Mouse (Mus musculus) layer of hippocampus, adult 2 months (tissue): ENCODE results near the gene Krtap11-1. TPM values are rescaled to one million over a fixed set of nuclear protein-coding genes. Genes with fewer than 3 reads are reported as not detected.

Source experiments
- DNase-seq, 2 experiments: peaks; one replicate each; pipeline ENCODE4 v3.0.0; 2022; ENCODE audit warnings: low spot score in 2 of 2
- H3K27ac ChIP-seq: fragments of 200-600 bp; 2 replicates; pipeline ENCODE4 v1.8.1; 2022
- H3K4me3 ChIP-seq: fragments of 200-600 bp; 2 replicates; pipeline ENCODE4 v1.8.1; 2022; ENCODE audit warnings: mild to moderate bottlenecking
- CTCF ChIP-seq: fragments of 200-600 bp; conservative IDR thresholded peaks from 2 replicates; pipeline ENCODE4 v1.8.1; 2022; ENCODE audit warnings: antibody characterized with exemption, mild to moderate bottlenecking, moderate library complexity
- total RNA-seq, 2 experiments: library from RNA; stranded (reverse); gene quantifications; 2 replicates each; pipeline ENCODE4 v1.2.3; 2021

Gene Krtap11-1
- total RNA-seq, 2 experiments from 2014 or later: not detected

DNA sequence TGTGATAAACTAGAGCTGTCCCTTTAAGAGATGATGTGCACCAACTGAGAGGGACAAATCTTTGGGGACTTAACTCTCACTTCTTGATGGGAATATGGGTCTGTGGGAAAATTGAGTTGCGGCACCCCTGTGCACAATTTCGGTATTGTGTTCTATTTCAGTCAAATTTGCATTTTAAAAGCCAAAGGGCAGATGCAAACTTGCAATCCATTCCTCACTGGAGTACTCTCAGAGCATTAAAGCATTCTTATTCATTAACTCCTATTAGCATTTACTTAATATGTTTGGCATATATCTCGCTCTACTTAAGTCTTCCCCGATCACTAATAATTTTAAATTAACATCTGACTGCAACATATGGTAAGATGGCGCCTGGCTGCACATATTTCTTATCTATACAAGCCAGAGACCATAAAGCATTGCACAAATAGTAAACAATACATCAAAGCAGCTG is 32.9 kb downstream of the Krtap11-1 start:
- H3K27ac ChIP-seq: no peak overlapping the region
- H3K4me3 ChIP-seq: no peak overlapping the region
- DNase-seq: no peak
- TF ChIP-seq CTCF: no peak

DNA sequence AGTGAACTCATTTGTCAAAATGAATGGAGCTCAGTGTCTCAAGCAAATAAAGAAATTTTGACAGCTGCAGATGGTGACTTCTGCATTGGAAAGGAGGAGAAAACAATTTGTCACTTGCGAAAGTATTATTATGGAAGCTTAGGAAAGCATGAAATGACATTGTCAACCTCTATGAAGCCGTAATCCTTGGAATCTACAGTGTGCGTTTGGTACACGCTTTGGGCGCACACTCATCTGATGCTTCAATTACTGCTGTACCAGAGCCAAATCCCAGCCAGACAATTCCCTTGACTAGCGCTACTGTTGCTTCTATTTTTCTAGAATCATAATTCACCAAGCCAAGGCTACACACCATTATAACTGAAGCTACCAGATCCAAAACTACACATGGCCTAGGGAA is 33.6 kb downstream of the Krtap11-1 start:
- Histone ChIP-seq H3K4me3 (no peak overlapping the region), H3K27ac (no peak overlapping the region)
- no peak for DNase-seq
- TF ChIP-seq CTCF: no peak

DNA sequence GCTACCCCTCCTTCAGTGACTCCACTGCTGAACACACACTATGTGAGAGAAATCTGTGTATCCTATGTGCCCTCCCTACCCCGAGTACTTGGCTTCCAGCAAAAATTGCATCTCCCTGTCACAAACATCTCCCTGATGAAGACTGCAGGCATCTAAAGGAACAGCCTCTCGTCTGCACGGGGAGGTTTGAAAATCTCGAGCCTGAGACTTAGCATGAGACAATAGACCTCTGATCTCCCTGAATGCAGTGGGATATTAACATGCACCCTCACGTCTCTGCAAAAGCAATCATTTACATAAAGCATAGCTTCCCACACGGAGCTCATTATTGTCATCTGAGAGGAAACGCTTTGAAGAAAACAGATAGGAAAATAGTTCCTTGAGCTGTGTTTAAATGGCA is 40.4 kb downstream of the Krtap11-1 start:
- TF ChIP-seq CTCF: no peak
- peak; percentile 9 to 14 for DNase-seq
- Histone ChIP-seq H3K4me3 (no peak overlapping the region), H3K27ac (peak overlapping the region; percentile 3; the same call in 1 of the 2 replicates)

DNA sequence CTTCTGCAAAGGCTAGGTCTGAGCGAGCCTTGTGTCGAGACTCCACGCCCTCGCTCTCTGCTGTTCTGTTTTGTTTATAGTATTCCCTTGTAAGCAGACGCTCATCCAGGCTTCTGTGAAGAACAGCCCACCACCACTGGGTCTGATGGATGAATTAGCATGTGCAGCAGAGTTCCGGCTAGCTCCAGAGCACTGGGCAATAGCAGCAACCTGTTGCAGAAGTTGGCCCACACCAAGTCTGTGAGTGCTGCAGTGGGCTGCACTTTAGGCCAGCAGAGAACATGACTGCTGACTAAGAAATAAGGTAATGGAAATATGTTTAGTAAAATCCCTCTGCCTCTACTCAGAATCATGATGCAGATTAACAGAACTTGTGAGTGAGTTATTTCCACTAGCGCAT is 41.1 kb downstream of the Krtap11-1 start:
- Histone ChIP-seq H3K4me3 (no peak overlapping the region), H3K27ac (peak overlapping the region; percentile 3; the same call in 1 of the 2 replicates)
- no peak for TF ChIP-seq CTCF
- DNase-seq: no peak

DNA sequence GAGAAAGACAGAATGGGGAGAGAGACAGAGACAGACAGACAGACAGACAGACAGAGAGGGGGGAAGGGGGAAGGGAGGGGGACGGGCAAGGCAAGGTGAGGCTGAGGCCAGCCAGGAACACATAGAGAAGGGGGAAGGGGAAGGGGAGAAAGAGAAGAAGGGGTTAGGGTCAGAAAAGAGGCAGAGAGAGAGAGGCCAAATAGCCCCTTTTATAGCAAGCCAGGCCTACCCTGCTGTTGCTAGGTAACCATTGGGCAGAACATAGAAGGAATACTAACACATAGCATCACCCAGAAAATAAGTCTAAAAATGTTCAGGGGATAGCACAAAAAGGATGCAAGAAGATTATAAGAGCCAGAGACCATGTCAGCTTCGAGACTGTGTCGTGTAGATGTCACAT is 42.6 kb downstream of the Krtap11-1 start:
- TF ChIP-seq CTCF: no peak
- H3K27ac ChIP-seq: no peak overlapping the region
- no peak for DNase-seq

GRCm38 (mm10) chr16:89520996-89521395 is 50.0 kb downstream of the Krtap11-1 start:
- DNase-seq: no peak
- Histone ChIP-seq H3K27ac (no peak overlapping the region), H3K4me3 (no peak overlapping the region)
- TF ChIP-seq CTCF: no peak

More for the DNA sequence above, 42.6 kb downstream of the Krtap11-1 start:
- H3K4me3 ChIP-seq: no peak overlapping the region

GRCm38 (mm10) chr16:89520555-89520954 is 50.4 kb downstream of the Krtap11-1 start:
- DNase-seq: peak in 1 of 2 experiments; percentile 41

More at GRCm38 (mm10) chr16:89520555-89520954, 50.4 kb downstream of the Krtap11-1 start:
- TF ChIP-seq CTCF: no peak
- H3K4me3 ChIP-seq: no peak overlapping the region
- H3K27ac ChIP-seq: no peak overlapping the region

Other genes starting within 250 kb of the Krtap11-1 start
- gene Krtap21-1, start 167.3 kb downstream of the Krtap11-1 start, total RNA-seq: not detected
- gene Krtap6-2, start 151.1 kb downstream of the Krtap11-1 start, total RNA-seq: not detected
- not detected for gene Krtap8-1, start 83.2 kb downstream of the Krtap11-1 start, total RNA-seq
- gene Krtap7-1, start 62.9 kb downstream of the Krtap11-1 start, total RNA-seq: not detected